Mouse (Mus musculus): ENCODE results near the gene Blvrb. TPM values are rescaled to one million over a fixed set of nuclear protein-coding genes. Genes with fewer than 3 reads are reported as not detected.

Blvrb gene
- polyA plus RNA-seq, 1 experiment from 2014 or later = 50.8 TPM

GRCm38 (mm10) chr7:27467648-27468047, 19.9 kb downstream of the Blvrb start:
- no peak overlapping the region for H3K27ac ChIP-seq (ENCODE audit: low read length)

GRCm38 (mm10) chr7:27471390-27472120, 23.8 kb downstream of the Blvrb start:
- H3K9me3 ChIP-seq (ENCODE audit: low read length) = no peaks in the 10 kb centered on the region
- no peaks in the 10 kb centered on the region for H3K27me3 ChIP-seq (ENCODE audit: insufficient read depth, low read length)
- H3K4me3 ChIP-seq (ENCODE audit: low read length) = no peak overlapping the region
- H3K36me3 ChIP-seq (ENCODE audit: insufficient read depth, low read length) = peaks cover 5% of the 10 kb centered on the region
- 90% methylated on average over 11 of the region's 11 CpGs for WGBS
- no peak overlapping the region for H3K27ac ChIP-seq (ENCODE audit: low read length)
- peaks cover 12% of the 10 kb centered on the region; the same call in 1 of the 2 replicates for H3K4me1 ChIP-seq (ENCODE audit: insufficient read depth, low read length)
- no peak overlapping the region for H3K9ac ChIP-seq (replicated peaks; ENCODE audit: low read length)
- ATAC-seq (ENCODE audit: low FRiP score, low TSS enrichment) = no peak
- no peak overlapping the region for H3K4me2 ChIP-seq (replicated peaks; ENCODE audit: low read depth, low read length)

More at GRCm38 (mm10) chr7:27467648-27468047, 19.9 kb downstream of the Blvrb start:
- Histone ChIP-seq H3K4me3 (ENCODE audit: low read length) (no peak overlapping the region), H3K27me3 (ENCODE audit: insufficient read depth, low read length) (no peaks in the 10 kb centered on the region), H3K9ac (replicated peaks; ENCODE audit: low read length) (no peak overlapping the region), H3K36me3 (ENCODE audit: insufficient read depth, low read length) (no peaks in the 10 kb centered on the region), H3K4me2 (replicated peaks; ENCODE audit: low read depth, low read length) (no peak overlapping the region), H3K4me1 (ENCODE audit: insufficient read depth, low read length) (0 out of 2 replicates have a peak, but pooled peaks cover 4% of the 10 kb centered on the region), H3K9me3 (ENCODE audit: low read length) (no peaks in the 10 kb centered on the region)
- peak; percentile 77 for ATAC-seq (ENCODE audit: low FRiP score, low TSS enrichment)
- WGBS = 10% methylated on average over 4 of the region's 4 CpGs

DNA sequence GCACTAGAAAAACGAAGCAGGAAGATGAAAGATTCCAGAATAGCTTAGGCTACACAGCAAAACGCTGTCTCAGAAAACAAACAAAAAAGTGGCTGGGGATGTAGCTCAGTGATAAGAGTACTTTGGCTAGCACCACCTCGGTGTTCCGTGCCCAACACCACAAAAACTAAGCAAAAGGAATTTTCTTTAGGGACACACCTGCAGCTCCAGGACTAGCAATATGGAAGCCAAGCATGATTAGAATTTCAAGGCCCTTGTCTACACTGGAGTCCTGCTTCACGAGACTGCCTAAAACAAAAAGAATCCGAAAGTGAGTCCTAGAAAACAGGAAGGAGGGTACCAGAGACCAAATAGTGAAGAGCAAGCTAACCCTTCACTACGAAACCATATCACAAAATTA, 24.8 kb downstream of the Blvrb start:
- WGBS = 43% methylated on average over 7 of the region's 7 CpGs
- H3K9me3 ChIP-seq (ENCODE audit: low read length) = no peaks in the 10 kb centered on the region
- H3K36me3 ChIP-seq (ENCODE audit: insufficient read depth, low read length) = peaks cover 11% of the 10 kb centered on the region
- H3K4me2 ChIP-seq (replicated peaks; ENCODE audit: low read depth, low read length) = peak overlapping the region; percentile 67
- no peaks in the 10 kb centered on the region for H3K27me3 ChIP-seq (ENCODE audit: insufficient read depth, low read length)
- peak overlapping the region; percentile 46; the same call in 1 of the 2 replicates for H3K9ac ChIP-seq (replicated peaks; ENCODE audit: low read length)
- peaks cover 12% of the 10 kb centered on the region; the same call in 1 of the 2 replicates for H3K4me1 ChIP-seq (ENCODE audit: insufficient read depth, low read length)
- no peak for ATAC-seq (ENCODE audit: low FRiP score, low TSS enrichment)
- H3K27ac ChIP-seq (ENCODE audit: low read length) = peak overlapping the region; percentile 97
- peak overlapping the region; percentile 95 for H3K4me3 ChIP-seq (ENCODE audit: low read length)

DNA sequence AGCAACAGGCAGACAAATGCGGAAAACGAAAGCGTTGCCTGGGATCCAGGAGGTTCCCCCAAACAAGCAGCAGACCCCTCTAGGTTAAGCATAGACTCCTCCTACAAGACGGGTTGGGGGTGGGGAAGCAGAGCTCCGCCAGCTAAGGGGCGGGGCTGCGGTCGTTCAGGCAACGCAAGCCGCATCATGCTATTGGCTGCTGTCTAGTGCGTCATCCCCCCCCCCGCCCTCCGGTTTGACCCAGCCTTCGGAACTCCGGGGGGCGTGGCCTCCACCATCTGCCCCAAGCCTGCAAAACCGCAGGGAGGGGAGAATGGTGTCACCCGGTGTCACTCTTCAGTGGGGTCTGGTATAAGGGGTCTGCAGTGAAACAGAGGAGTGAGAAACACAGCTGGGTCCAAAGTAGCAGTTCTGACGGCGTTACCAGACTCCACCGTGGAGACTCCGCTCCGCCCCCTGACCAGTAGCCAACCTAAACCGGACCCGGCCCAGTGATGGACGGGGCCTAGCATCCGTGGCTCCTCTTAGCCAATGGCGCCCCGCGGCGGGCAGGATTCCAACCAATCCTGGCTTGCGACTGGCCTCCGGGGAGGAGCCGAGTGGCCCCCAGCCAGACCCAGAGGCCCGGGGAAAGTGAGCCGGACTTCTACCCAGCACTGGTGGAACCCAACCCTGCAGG, 25.5 kb downstream of the Blvrb start, which contains the start of gene Sertad3:
Gene Sertad3 (plus strand): TSS at position 613 of the 679 bp plus-strand sequence.
- peak within 1 kb of the TSS; percentile 73 for H3K9ac ChIP-seq (replicated peaks; ENCODE audit: low read length)
- under 1% methylated on average over 36 of the region's 36 CpGs for WGBS
- peaks cover 19% of the 10 kb centered on the region for H3K4me1 ChIP-seq (ENCODE audit: insufficient read depth, low read length)
- peak within 1 kb of the TSS; percentile 95 for H3K4me3 ChIP-seq (ENCODE audit: low read length)
- H3K27ac ChIP-seq (ENCODE audit: low read length) = peak within 1 kb of the TSS; percentile 97
- ATAC-seq (ENCODE audit: low FRiP score, low TSS enrichment) = peak; percentile 94
- H3K27me3 ChIP-seq (ENCODE audit: insufficient read depth, low read length) = no peaks in the 10 kb centered on the region
- H3K36me3 ChIP-seq (ENCODE audit: insufficient read depth, low read length) = peaks cover 14% of the 10 kb centered on the region
- peak within 1 kb of the TSS; percentile 67 for H3K4me2 ChIP-seq (replicated peaks; ENCODE audit: low read depth, low read length)
- no peaks in the 10 kb centered on the region for H3K9me3 ChIP-seq (ENCODE audit: low read length)

GRCm38 (mm10) chr7:27473835-27474489, 26.2 kb downstream of the Blvrb start:
- Histone ChIP-seq H3K27me3 (ENCODE audit: insufficient read depth, low read length) (no peaks in the 10 kb centered on the region), H3K36me3 (ENCODE audit: insufficient read depth, low read length) (peaks cover 14% of the 10 kb centered on the region), H3K4me3 (ENCODE audit: low read length) (peak overlapping the region; percentile 95), H3K4me2 (replicated peaks; ENCODE audit: low read depth, low read length) (peak overlapping the region; percentile 67), H3K9me3 (ENCODE audit: low read length) (no peaks in the 10 kb centered on the region), H3K27ac (ENCODE audit: low read length) (peak overlapping the region; percentile 97), H3K9ac (replicated peaks; ENCODE audit: low read length) (peak overlapping the region; percentile 73), H3K4me1 (ENCODE audit: insufficient read depth, low read length) (peaks cover 22% of the 10 kb centered on the region)
- under 1% methylated on average over 34 of the region's 34 CpGs for WGBS
- no peak; the same call in 1 of the 2 replicates for ATAC-seq (ENCODE audit: low FRiP score, low TSS enrichment)

DNA sequence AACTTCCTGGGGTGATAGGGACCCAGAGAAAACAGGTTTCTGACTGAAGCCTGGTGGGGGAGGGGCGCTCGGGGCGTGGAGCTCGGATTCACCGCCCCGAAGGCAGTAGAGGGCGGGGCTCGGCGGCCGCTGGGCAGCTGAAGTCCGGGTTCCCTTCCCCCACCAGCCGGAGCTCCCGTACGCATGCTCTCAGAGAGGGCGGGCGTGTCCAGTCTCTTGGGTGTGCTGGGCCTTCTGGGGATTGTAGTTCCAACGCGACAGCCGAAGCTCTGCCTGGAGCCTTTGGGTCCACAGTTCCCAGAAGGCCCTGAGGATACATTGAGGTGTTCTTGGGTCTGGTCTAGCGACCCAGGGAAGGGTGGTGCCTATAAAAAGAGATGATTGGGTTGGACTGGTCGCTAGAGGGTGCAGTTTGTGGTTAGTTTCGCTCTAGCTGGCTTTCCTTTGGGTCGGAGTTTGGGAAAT, 26.7 kb downstream of the Blvrb start:
- peaks cover 14% of the 10 kb centered on the region for H3K36me3 ChIP-seq (ENCODE audit: insufficient read depth, low read length)
- no peaks in the 10 kb centered on the region for H3K27me3 ChIP-seq (ENCODE audit: insufficient read depth, low read length)
- H3K27ac ChIP-seq (ENCODE audit: low read length) = peak overlapping the region; percentile 97
- peak overlapping the region; percentile 95 for H3K4me3 ChIP-seq (ENCODE audit: low read length)
- H3K4me2 ChIP-seq (replicated peaks; ENCODE audit: low read depth, low read length) = peak overlapping the region; percentile 67
- no peaks in the 10 kb centered on the region for H3K9me3 ChIP-seq (ENCODE audit: low read length)
- peaks cover 22% of the 10 kb centered on the region for H3K4me1 ChIP-seq (ENCODE audit: insufficient read depth, low read length)
- peak; percentile 95 for ATAC-seq (ENCODE audit: low FRiP score, low TSS enrichment)
- H3K9ac ChIP-seq (replicated peaks; ENCODE audit: low read length) = peak overlapping the region; percentile 73
- 0% methylated on average over 23 of the region's 23 CpGs for WGBS

DNA sequence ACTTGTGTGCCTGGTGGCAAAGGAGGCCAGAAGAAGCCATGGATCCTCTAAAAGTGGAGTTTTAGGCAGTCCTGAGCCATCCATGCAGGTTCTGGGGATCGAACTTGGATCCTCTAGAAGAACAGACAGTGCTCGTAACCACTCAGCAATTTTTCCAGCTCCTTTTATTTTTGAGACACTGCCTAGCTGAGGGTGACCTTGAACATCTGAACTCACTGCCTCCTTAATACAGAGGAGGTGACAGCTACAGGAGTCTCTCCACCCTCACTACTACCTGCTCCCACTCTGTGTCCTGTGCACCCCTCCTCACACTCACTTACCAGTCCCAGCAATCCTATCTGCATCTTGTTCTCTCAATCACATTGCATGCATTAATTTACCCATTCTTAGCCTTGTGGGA, 27.8 kb downstream of the Blvrb start:
- H3K9me3 ChIP-seq (ENCODE audit: low read length) = no peaks in the 10 kb centered on the region
- no peak overlapping the region for H3K9ac ChIP-seq (replicated peaks; ENCODE audit: low read length)
- H3K27ac ChIP-seq (ENCODE audit: low read length) = no peak overlapping the region
- peaks cover 14% of the 10 kb centered on the region for H3K36me3 ChIP-seq (ENCODE audit: insufficient read depth, low read length)
- H3K4me1 ChIP-seq (ENCODE audit: insufficient read depth, low read length) = peaks cover 22% of the 10 kb centered on the region
- H3K27me3 ChIP-seq (ENCODE audit: insufficient read depth, low read length) = no peaks in the 10 kb centered on the region
- 94% methylated on average over 2 of the region's 2 CpGs for WGBS
- H3K4me3 ChIP-seq (ENCODE audit: low read length) = no peak overlapping the region
- peak overlapping the region; percentile 67; the same call in 1 of the 2 replicates for H3K4me2 ChIP-seq (replicated peaks; ENCODE audit: low read depth, low read length)
- no peak for ATAC-seq (ENCODE audit: low FRiP score, low TSS enrichment)

DNA sequence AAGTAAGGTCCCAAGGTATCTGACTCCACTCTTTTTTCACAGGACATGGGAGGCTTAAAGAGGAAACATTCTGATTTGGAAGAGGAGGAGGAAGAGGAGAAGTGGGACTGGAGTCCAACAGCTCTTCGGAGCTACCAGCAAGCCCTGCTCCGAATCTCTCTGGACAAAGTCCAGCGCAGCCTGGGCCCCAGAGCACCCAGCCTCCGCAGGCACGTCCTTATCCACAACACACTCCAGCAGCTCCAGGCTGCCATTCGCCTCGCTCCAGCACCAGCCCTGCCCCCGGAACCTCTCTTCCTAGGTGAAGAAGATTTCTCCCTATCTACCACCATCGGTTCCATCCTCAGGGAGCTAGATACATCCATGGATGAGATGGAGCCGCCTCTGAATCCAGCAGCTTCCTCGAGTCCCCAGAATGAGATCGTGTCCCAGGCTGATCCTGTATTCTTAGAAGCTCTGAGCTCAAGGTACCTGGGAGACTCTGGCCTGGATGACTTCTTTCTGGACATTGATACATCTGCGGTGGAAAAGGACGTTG, 28.4 kb downstream of the Blvrb start:
- Histone ChIP-seq H3K9ac (replicated peaks; ENCODE audit: low read length) (no peak overlapping the region), H3K4me1 (ENCODE audit: insufficient read depth, low read length) (peaks cover 27% of the 10 kb centered on the region), H3K4me3 (ENCODE audit: low read length) (no peak overlapping the region), H3K9me3 (ENCODE audit: low read length) (no peaks in the 10 kb centered on the region), H3K36me3 (ENCODE audit: insufficient read depth, low read length) (peaks cover 14% of the 10 kb centered on the region), H3K27ac (ENCODE audit: low read length) (no peak overlapping the region), H3K4me2 (replicated peaks; ENCODE audit: low read depth, low read length) (no peak overlapping the region), H3K27me3 (ENCODE audit: insufficient read depth, low read length) (no peaks in the 10 kb centered on the region)
- 96% methylated on average over 14 of the region's 14 CpGs for WGBS
- no peak for ATAC-seq (ENCODE audit: low FRiP score, low TSS enrichment)

- Histone ChIP-seq H3K4me2 (replicated peaks; ENCODE audit: low read depth, low read length) (no peak overlapping the region), H3K4me1 (ENCODE audit: insufficient read depth, low read length) (peaks cover 37% of the 10 kb centered on the region), H3K36me3 (ENCODE audit: insufficient read depth, low read length) (peaks cover 14% of the 10 kb centered on the region), H3K27me3 (ENCODE audit: insufficient read depth, low read length) (no peaks in the 10 kb centered on the region), H3K27ac (ENCODE audit: low read length) (peak overlapping the region; percentile 8; the same call in 1 of the 2 replicates), H3K9ac (replicated peaks; ENCODE audit: low read length) (no peak overlapping the region), H3K9me3 (ENCODE audit: low read length) (no peaks in the 10 kb centered on the region), H3K4me3 (ENCODE audit: low read length) (no peak overlapping the region)
- ATAC-seq (ENCODE audit: low FRiP score, low TSS enrichment) = no peak
- 69% methylated on average over 7 of the region's 7 CpGs for WGBS
Measured at GRCm38 (mm10) chr7:27478561-27478960, 30.8 kb downstream of the Blvrb start.
